Mouse (Mus musculus) heart, adult 9 months (tissue): ENCODE measurements around the gene Nf1.

ENCODE experiments used
- DNase-seq, 2 experiments: peaks; one replicate each; pipeline ENCODE4 v3.0.0; 2022; ENCODE audit warnings: low spot score in 2 of 2

Nf1 gene

GRCm38 (mm10) chr11:79460756-79461450 is 121.4 kb downstream of the Nf1 start:
- no peak for DNase-seq

DNA sequence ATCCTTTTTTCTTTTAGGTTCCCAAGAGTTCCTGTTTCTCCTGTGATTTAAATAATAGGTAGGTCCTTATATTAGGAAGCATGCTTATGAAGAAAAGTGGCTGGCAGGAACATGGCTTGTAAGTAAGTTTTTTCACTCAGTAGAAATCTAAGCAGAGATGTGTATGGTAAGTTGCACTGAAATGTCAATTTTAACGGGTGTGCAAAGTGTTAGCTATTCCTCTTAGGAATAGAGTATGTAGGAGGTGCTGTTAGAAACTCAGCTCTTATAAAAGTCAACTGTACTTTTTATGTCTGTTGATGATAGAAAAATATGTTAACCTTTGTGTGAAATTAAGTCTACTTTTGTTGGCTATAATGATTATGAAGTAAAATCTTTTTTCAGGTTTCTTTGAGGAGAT is 128.6 kb downstream of the Nf1 start:
- no peak for DNase-seq

- no peak for DNase-seq
Measured at GRCm38 (mm10) chr11:79483392-79483791, 143.9 kb downstream of the Nf1 start.

DNA sequence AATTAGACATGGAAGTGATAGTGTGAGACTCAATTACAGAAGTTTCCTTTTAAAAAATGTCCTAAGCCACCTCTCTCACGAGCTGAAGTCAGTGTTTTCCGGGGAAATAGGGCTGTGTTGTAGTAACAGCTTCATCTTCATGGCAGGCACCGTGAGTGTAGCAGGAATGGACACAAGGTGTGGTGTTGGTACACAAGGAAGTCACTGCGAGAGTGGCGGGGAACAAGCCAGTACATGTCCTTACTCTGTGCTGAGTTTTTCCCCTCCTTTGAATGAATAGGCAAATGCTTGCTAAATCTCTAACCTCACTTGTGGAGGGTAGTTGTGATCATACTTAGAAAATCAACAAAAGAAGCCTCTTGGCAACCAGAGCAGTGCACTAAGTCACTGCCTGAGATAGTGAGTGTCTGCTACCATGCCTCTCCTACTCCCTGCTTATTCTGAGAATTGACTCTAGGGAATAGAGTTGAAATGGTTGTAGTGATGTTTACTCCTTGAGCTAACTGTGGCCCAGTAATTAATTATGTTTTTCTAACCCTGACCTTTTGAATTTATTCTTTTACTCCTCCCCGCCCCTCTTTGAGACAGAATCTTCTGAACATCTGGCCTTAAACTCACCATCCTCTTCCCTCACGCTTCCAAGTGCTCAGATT is 144.5 kb downstream of the Nf1 start:
- no peak for DNase-seq

GRCm38 (mm10) chr11:79484721-79485120 is 145.2 kb downstream of the Nf1 start:
- no peak for DNase-seq

GRCm38 (mm10) chr11:79494976-79495800 is 155.7 kb downstream of the Nf1 start:
- DNase-seq = peak; percentile 18 to 27

- DNase-seq = no peak
Measured at GRCm38 (mm10) chr11:79502917-79503316, 163.4 kb downstream of the Nf1 start.

- DNase-seq = no peak
Measured at GRCm38 (mm10) chr11:79503845-79504244, 164.4 kb downstream of the Nf1 start, which contains the start of gene Omg. TSS of gene Omg (minus strand) at chr11:79504084.

DNA sequence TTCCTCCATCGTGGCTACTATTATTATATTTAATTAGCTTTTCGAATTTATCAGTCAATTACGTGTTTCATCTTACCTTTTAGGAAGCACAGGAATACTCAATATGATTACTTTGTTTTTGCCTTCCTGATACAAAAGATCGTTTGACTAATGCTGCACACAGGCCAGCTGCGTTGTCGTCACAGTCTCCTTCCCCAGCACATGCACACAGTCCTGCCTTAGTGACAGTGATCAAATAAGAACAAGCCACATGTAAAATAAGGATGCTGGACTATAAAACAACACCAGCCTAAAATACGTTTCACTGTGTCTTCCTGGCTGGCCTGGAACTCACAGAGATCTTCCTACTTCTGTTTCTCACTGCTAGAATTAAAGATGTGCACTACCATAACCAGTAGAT is 165.0 kb downstream of the Nf1 start:
- no peak for DNase-seq

- DNase-seq = no peak
Measured at GRCm38 (mm10) chr11:79511970-79512369, 172.5 kb downstream of the Nf1 start.

GRCm38 (mm10) chr11:79515331-79515730 is 175.8 kb downstream of the Nf1 start:
- no peak for DNase-seq

- DNase-seq = no peak
Measured at GRCm38 (mm10) chr11:79515798-79516197, 176.3 kb downstream of the Nf1 start.

DNA sequence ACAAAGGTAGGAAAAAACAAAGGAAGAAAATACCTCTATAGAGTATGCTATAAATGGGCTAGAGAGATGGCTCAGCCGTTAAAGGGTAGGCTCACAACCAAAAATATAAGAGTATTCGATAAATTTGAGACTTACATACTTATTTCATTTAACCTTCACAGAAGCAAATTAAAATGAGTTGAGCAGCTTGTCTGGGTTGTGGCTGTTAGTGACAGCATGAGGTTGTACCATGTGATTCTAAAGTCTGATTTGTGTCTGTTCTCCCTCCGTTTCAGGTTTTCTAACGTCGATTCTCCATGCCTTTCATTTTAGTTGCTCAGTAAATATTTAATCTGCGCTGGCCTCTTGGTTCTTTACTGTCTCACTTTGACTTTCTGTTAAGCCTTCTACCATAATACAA is 179.8 kb downstream of the Nf1 start:
- DNase-seq = no peak

GRCm38 (mm10) chr11:79519878-79520291 is 180.4 kb downstream of the Nf1 start:
- DNase-seq = peak; percentile 36 to 68

DNA sequence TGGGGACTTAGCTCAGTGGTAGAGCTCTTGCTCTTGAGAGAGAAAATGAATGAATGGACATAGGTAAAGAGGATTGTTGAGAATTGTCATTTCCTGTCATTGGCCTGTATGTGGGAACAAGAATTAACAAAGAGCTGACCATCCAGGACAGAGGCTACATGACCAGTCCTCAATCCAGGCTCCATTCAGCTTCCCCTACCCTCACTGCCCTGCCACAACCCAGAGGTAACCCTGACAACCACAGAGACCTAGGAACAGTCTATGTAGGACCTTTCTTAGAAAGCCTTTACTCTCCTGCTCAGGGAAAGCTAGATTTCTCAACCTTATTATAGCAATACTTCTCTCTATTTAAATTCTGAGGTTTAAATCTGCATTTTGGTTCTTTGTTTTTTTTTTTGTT is 181.3 kb downstream of the Nf1 start:
- DNase-seq = no peak

DNA sequence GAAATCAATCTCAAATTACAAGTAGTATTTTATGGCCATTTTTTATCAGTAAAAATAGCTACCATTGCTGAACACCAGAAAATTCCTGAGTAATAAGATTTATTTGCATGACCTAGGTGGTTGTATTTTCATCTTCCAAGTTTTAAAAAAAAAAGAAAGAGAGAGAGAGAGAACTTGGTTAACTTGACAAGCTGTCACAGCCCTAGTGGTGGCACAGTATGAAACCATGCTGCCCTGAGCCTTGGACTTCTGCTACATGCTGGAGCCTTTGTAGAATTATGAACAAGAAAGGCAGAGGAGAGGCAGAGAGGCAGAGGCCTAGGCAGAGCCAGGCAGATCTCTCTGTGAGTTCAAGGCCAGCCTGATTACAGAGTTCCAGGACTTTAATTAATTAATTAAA is 182.4 kb downstream of the Nf1 start:
- DNase-seq = no peak

GRCm38 (mm10) chr11:79522944-79523343 is 183.5 kb downstream of the Nf1 start:
- no peak for DNase-seq

DNA sequence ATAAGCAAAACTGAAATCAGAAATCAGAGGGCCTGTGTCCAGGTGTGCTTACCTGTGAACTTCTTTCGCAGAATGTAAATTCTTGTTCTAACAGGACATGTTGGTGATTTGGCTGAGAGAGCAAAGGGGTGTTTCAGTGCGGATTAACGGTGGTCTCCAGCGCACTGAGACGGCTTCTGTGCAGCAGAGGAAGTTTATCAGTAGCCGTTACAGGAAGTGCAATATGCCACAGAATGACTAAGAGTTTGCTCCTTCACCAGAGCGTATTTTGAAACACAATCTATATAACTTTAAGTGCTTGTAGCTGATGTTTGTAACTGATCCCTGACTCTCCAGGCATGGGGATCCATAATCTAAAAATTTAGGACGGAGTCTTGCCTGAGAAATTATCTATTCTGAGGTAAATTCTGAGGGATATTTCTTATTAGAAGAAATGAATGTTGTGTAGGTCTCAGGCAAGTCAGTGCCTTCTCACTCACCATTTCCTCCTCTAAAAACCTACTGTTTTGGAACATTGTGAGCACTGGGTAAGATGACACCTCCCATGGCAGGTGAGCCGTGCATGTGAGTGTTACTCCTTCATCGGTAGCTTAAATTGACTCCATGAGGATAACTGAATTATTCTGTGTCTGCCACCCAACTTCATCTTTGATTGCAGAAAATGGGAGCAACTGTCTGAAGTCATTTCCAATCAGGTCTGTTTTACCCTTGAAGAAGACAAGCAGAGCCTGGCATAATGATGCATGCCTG is 184.2 kb downstream of the Nf1 start, which contains the start of gene Evi2b:
Gene Evi2b (minus strand): TSS at position 203 of the 750 bp plus-strand sequence.
- no peak for DNase-seq

DNA sequence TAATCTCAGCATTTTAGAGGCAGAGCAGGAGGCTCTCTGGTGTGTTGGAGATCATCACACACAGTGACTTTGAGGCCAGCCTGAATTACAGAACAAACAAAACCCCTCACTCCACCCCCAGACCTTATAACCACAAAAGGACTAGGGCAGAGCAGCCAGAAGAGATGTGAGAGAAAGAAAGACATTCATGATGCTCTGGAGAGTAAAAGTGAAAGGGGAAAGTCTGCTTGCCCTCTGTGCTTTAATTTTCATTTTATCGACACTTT is 184.8 kb downstream of the Nf1 start:
- no peak for DNase-seq

DNA sequence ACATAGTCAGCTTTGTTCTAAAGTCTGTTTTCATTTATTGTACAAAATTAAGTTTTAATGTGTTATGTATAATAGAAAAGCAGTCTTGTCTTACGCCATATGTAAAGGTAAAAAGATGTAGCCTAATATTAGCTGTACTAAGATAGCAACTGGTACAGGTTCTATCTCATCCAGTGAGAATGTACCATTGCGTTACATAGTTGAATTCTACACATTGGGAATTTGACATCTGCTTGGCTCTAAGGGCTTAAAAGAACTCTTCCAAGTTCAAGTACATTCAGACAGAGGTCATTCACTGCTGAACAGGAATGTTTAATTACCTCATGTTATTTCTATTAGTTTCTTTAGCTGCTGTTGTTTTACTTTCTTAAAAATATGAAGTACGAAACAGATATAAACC is 187.1 kb downstream of the Nf1 start:
- DNase-seq = no peak

DNA sequence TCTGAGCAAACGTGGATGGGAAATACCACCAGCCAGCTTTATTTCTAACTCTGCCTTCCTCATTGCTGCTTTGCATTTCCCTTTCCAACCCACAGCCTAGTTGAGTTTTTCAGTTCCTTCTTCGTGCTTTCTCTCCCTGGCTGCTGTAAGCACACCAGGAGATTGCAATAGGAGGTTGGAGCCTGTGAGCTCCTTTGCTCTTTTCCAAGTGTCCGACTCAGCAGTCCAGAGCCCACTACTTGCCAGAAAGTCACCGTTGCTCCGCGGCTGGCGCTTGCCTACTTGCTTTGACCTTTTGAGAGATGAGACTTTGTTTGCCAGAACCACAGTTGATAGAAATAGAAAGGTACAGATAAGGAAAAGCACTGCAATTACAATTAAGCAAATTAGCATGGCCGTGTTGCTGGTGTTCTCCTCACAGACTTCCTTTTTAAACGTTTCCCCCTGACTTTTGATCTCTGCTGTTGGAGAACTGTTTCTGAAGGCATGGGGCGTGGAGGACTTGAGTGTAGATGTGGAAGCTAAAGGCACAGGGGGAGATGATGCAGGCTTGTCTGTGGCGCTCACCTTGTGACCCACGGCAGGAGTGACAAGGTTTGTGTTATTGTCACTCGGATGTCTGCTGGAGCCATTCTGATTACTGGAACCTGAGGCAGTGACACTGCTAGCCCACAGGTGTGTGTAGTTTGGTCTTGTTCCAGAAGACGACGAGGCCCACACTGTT is 187.7 kb downstream of the Nf1 start:
- DNase-seq = peak; percentile 45 to 52
